Mouse (Mus musculus) heart, embryonic 13.5 days (tissue): ENCODE measurements around the gene Sox5. TPM values are rescaled to one million over a fixed set of nuclear protein-coding genes. Genes with fewer than 3 reads are reported as not detected.

Experiments
- ATAC-seq: fragments of 200-750 bp; cut with Nextera tagmentation; 2 replicates; pipeline ENCODE4 v1.8.0; 2017; ENCODE audit warnings: moderate TSS enrichment; ENCODE audit not compliant: insufficient number of reproducible peaks, low FRiP score, low TSS enrichment; ENCODE audit errors: extremely low read depth
- H3K27ac ChIP-seq: fragments of 300-500 bp; sonication (generic); replicated peaks from 2 replicates; pipeline ENCODE4 v1.5.1; 2015; ENCODE audit warnings: moderate library complexity, mild to moderate bottlenecking, inconsistent platforms
- H3K27me3 ChIP-seq: fragments of 300-500 bp; sonication (generic); replicated peaks from 2 replicates; pipeline ENCODE4 v1.6.1; 2015; ENCODE audit warnings: mild to moderate bottlenecking, inconsistent platforms
- H3K36me3 ChIP-seq: fragments of 300-500 bp; sonication (generic); 2 replicates; pipeline ENCODE4 v1.6.1; 2015; ENCODE audit warnings: mild to moderate bottlenecking, inconsistent platforms
- H3K4me1 ChIP-seq: fragments of 300-500 bp; sonication (generic); 2 replicates; pipeline ENCODE4 v1.6.1; 2015; ENCODE audit warnings: inconsistent platforms
- H3K4me2 ChIP-seq: fragments of 300-500 bp; sonication (generic); 2 replicates; pipeline ENCODE4 v1.6.1; 2015; ENCODE audit warnings: inconsistent platforms, mild to moderate bottlenecking, moderate library complexity
- H3K4me3 ChIP-seq: fragments of 300-500 bp; sonication (generic); 2 replicates; pipeline ENCODE4 v1.5.1; 2015; ENCODE audit warnings: moderate library complexity, mild to moderate bottlenecking, inconsistent platforms
- H3K9ac ChIP-seq: fragments of 300-500 bp; sonication (generic); 2 replicates; pipeline ENCODE4 v1.6.1; 2015; ENCODE audit warnings: inconsistent platforms, mild to moderate bottlenecking, moderate library complexity
- H3K9me3 ChIP-seq: fragments of 300-500 bp; sonication (generic); 2 replicates; pipeline ENCODE4 v1.6.1; 2016; ENCODE audit warnings: inconsistent platforms
- WGBS: fragments of 180-500 bp; shearing (Covaris S2); methylation state at CpG from one replicate; pipeline ENCODE4 v1.1.7; 2015; ENCODE audit warnings: mixed read lengths; 5-methylcytosine and 5-hydroxymethylcytosine counted together
- polyA plus RNA-seq: library from polyadenylated mRNA; unstranded; fragments of >200 nt; fragmentation: Nextera tagmentation; extraction: Ambion mirVana; gene quantifications from 2 replicates; pipeline ENCODE4 v1.2.1, GENCODE M21; 2015

The Sox5 gene
- polyA plus RNA-seq, 1 experiment from 2014 or later, result 12.1 TPM

DNA sequence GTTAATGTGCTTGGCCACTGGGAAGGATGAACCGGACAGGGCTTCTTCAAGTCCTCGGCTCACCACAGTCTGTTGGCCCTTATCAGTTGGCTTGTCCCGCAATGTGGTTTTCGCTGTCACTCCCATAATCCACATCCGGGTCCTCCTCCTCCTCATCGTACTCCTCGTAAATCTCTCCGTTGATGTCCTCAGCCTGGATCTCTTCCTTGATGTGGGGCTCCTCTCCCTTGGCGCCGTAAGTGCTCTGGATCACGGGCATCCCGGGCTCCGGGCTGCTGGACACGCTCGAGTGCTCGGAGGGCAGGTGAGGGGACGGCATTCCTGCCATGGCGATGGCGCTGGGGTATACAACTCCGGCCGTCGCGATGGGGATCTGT is 948.6 kb downstream of the Sox5 start:
- Histone ChIP-seq H3K9me3 (no peaks in the 10 kb centered on the region), H3K9ac (no peak overlapping the region), H3K27me3 (no peaks in the 10 kb centered on the region), H3K4me3 (no peak overlapping the region), H3K4me2 (no peak overlapping the region), H3K36me3 (peaks cover 18% of the 10 kb centered on the region), H3K4me1 (no peaks in the 10 kb centered on the region), H3K27ac (no peak overlapping the region)
- 84% methylated on average over 23 of the region's 23 CpGs for WGBS
- no peak for ATAC-seq

DNA sequence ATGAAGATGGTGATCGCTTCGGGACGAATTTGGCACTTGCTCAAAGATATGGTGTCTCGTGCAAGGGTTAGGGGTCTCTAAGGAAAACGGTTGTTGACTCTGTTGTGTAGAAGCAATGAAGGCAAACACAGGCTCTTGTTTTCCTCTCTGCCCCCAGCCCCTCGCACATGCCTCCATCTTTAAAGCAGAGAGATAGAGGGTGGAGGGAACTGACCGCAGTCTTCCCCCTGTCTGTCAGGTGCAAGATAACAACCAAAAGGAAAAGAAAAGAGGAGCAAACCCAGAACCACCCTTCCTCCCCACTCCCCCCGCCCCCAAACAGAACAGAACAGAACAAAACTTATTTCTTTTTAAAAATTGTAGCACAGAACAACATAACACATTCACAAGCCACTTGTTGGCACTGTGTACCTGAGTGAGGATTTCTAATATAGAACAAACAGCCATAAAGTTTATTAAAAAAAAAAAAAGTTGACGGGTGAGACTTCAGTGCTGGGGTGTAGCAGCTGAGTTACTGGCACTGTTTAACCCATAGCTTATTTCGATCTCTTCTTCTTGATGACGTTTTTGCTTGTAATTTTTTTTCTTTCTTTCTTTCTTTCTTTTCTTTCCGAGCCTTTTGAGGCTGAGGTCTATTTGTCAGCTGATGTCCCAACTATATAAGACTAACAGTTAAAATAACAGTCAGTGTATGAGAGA is 949.1 kb downstream of the Sox5 start:
- Histone ChIP-seq H3K9me3 (no peaks in the 10 kb centered on the region), H3K27me3 (no peaks in the 10 kb centered on the region), H3K4me2 (no peak overlapping the region), H3K36me3 (peaks cover 18% of the 10 kb centered on the region), H3K27ac (no peak overlapping the region), H3K9ac (no peak overlapping the region), H3K4me1 (no peaks in the 10 kb centered on the region), H3K4me3 (no peak overlapping the region)
- ATAC-seq, result no peak
- 78% methylated on average over 12 of the region's 12 CpGs for WGBS

GRCm38 (mm10) chr6:143831246-143831645 is 950.5 kb downstream of the Sox5 start:
- H3K4me2 ChIP-seq, result no peak overlapping the region
- no peaks in the 10 kb centered on the region for H3K9me3 ChIP-seq
- H3K27me3 ChIP-seq, result no peaks in the 10 kb centered on the region
- H3K36me3 ChIP-seq, result peaks cover 18% of the 10 kb centered on the region
- no peak overlapping the region for H3K27ac ChIP-seq
- WGBS, result 81% methylated on average over 4 of the region's 4 CpGs
- H3K9ac ChIP-seq, result no peak overlapping the region
- no peaks in the 10 kb centered on the region for H3K4me1 ChIP-seq
- ATAC-seq, result no peak
- H3K4me3 ChIP-seq, result no peak overlapping the region

DNA sequence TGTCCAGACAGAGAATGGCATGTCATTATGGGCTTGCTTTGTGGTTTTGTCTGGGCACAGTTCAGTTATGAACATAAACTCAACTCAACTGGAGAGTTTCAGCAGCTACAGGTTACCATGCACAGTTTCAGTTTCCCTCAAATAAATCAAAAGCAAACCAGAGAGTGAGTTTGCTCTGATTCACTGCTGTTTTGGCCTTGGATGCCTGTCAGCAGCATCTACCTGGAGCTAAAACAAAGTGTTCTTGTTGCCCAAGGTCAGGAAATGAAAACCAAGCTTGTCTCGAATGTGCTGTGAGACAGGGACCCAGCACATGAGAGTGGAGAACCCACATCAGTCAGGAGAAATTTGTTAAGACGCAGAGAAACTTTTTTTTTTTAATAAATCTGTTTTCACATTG is 951.6 kb downstream of the Sox5 start:
- ATAC-seq, result no peak
- 78% methylated on average over 2 of the region's 2 CpGs for WGBS
- H3K36me3 ChIP-seq, result peaks cover 17% of the 10 kb centered on the region
- H3K9me3 ChIP-seq, result no peaks in the 10 kb centered on the region
- H3K4me2 ChIP-seq, result no peak overlapping the region
- H3K9ac ChIP-seq, result no peak overlapping the region
- H3K4me1 ChIP-seq, result no peaks in the 10 kb centered on the region
- no peaks in the 10 kb centered on the region for H3K27me3 ChIP-seq
- no peak overlapping the region for H3K4me3 ChIP-seq
- no peak overlapping the region for H3K27ac ChIP-seq

DNA sequence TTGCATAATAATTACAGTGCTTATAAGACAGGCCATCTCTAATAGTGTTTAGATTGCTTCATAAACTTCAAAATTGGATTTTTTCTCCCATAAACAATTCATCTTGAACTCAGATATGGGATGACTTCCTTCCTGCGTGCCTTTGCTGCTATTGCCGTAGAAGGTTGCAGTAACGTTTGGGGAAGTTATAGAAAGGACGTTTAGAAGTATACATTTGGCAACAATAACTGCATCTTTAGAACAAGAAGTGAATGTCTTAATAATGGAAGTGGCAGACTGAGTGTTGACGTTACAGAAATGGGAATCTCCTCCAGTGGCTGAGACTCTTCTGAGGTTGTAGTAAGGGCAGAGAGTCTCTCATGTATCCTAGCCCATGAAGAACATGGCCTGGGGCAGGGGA is 955.0 kb downstream of the Sox5 start:
- Histone ChIP-seq H3K9ac (no peak overlapping the region), H3K9me3 (no peaks in the 10 kb centered on the region), H3K4me2 (no peak overlapping the region), H3K27me3 (no peaks in the 10 kb centered on the region), H3K4me3 (no peak overlapping the region), H3K36me3 (no peaks in the 10 kb centered on the region), H3K4me1 (no peaks in the 10 kb centered on the region), H3K27ac (no peak overlapping the region)
- 77% methylated on average over 5 of the region's 5 CpGs for WGBS
- no peak for ATAC-seq

GRCm38 (mm10) chr6:143825966-143826365 is 955.8 kb downstream of the Sox5 start:
- no peaks in the 10 kb centered on the region for H3K9me3 ChIP-seq
- no peak overlapping the region for H3K4me3 ChIP-seq
- H3K9ac ChIP-seq, result no peak overlapping the region
- no peak overlapping the region for H3K27ac ChIP-seq
- no peaks in the 10 kb centered on the region for H3K4me1 ChIP-seq
- WGBS, result 80% methylated on average over 5 of the region's 5 CpGs
- H3K36me3 ChIP-seq, result no peaks in the 10 kb centered on the region
- no peak overlapping the region for H3K4me2 ChIP-seq
- no peak for ATAC-seq
- H3K27me3 ChIP-seq, result no peaks in the 10 kb centered on the region

DNA sequence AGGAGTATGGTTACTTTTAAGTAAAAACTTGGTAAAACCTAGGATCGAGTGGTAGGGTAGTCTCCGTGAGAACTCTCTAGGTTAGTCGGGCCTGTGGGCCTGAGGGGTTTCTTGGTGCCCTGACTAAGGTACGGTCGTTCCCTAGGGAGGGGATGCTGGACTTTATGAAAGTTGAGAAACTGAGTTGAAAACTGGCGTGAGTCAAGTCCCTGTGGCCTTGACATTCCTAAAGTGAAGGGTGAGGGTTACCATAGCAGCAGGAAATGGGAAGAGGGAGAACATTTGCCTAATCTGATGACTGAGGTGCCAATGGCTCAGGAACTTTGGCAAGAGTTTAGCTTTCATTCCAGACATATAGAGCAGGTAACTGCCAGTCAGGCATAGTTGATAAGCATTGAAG is 956.7 kb downstream of the Sox5 start:
- Histone ChIP-seq H3K9ac (no peak overlapping the region), H3K27me3 (no peaks in the 10 kb centered on the region), H3K36me3 (no peaks in the 10 kb centered on the region), H3K27ac (no peak overlapping the region), H3K9me3 (no peaks in the 10 kb centered on the region), H3K4me3 (no peak overlapping the region), H3K4me1 (no peaks in the 10 kb centered on the region), H3K4me2 (no peak overlapping the region)
- WGBS, result 84% methylated on average over 6 of the region's 6 CpGs
- no peak for ATAC-seq

- H3K4me2 ChIP-seq, result no peak overlapping the region
- H3K4me1 ChIP-seq, result no peaks in the 10 kb centered on the region
- ATAC-seq, result no peak
- H3K36me3 ChIP-seq, result no peaks in the 10 kb centered on the region
- no peak overlapping the region for H3K27ac ChIP-seq
- no peaks in the 10 kb centered on the region for H3K27me3 ChIP-seq
- H3K9ac ChIP-seq, result no peak overlapping the region
- H3K4me3 ChIP-seq, result no peak overlapping the region
- 0 out of 2 replicates have a peak, but pooled peaks cover 4% of the 10 kb centered on the region for H3K9me3 ChIP-seq
- 75% methylated on average over 2 of the region's 2 CpGs for WGBS
These were observed 993.3 kb downstream of the Sox5 start for GRCm38 (mm10) chr6:143788446-143788845.

DNA sequence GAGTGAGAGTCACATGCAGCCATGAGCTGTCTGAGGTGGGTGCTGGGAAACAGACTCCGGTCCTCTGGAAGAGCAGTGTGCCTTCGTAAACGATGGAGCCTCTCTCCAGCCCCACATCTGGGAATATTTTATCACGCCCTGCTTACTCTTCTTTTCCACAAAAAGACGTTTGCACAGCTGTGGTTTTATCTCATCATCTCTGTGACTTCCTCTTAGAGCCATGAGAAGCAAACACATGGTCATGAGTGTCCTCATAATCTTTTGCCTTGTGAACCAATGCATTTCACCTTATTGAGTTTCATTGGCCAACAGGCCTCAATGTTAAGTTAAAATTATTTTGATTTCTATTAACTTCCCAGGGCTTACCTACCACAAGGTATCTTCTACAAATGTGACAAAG is 994.4 kb downstream of the Sox5 start:
- Histone ChIP-seq H3K9me3 (no peaks in the 10 kb centered on the region), H3K27ac (no peak overlapping the region), H3K4me2 (no peak overlapping the region), H3K36me3 (no peaks in the 10 kb centered on the region), H3K4me1 (no peaks in the 10 kb centered on the region), H3K4me3 (no peak overlapping the region), H3K9ac (no peak overlapping the region), H3K27me3 (no peaks in the 10 kb centered on the region)
- 65% methylated on average over 5 of the region's 5 CpGs for WGBS
- no peak for ATAC-seq

DNA sequence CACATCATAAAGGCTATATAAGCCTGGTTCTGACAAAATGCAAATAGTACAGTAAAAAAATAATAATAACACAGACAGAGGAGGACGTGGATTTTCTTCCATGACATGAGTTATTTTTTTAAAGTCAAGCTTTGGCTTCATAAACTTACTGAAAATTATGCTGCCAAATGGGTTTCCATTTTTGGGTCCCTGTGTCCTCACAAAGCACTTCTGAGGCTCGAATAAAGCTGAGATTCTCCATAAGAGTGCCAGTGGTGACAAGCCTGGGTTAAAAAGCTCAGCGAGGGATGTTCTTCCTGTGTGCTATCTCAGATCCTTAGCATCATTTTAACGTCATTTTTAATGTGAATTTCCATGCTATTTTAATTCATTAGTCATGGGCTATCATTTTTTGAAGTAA is 996.1 kb downstream of the Sox5 start:
- no peaks in the 10 kb centered on the region for H3K27me3 ChIP-seq
- no peak overlapping the region for H3K27ac ChIP-seq
- WGBS, result 62% methylated on average over 4 of the region's 4 CpGs
- no peak overlapping the region for H3K4me2 ChIP-seq
- no peak for ATAC-seq
- H3K4me3 ChIP-seq, result no peak overlapping the region
- H3K36me3 ChIP-seq, result no peaks in the 10 kb centered on the region
- H3K9me3 ChIP-seq, result no peaks in the 10 kb centered on the region
- no peak overlapping the region for H3K9ac ChIP-seq
- no peaks in the 10 kb centered on the region for H3K4me1 ChIP-seq
